Mouse (Mus musculus) liver, adult 2 months (tissue): ENCODE measurements at regions not wholly inside any gene's neighbourhood (a gene's known extent, or its start where the extent isn't known, plus 50 kb on each side); places are given as distances from the start of the nearest gene placed in this dataset.

Experiments used
- CTCF ChIP-seq: fragments of 200-500 bp; IDR thresholded peaks from 2 replicates; pipeline ENCODE4 v1.5.1; 2011; ENCODE audit warnings: low read depth, low read length, control low read depth
- POLR2A ChIP-seq: fragments of 200-500 bp; IDR thresholded peaks from 2 replicates; pipeline ENCODE4 v1.6.1; 2011; ENCODE audit warnings: low read length, control low read depth; ENCODE audit not compliant: insufficient read depth; ENCODE audit errors: extremely low read depth

GRCm38 (mm10) chr2:51733218-51733617 lies 105.9 kb downstream of the Tas2r134 start:
- no peak for TF ChIP-seq POLR2A
- TF ChIP-seq CTCF, result no peak
